Mouse (Mus musculus) activated CD4-positive, CD25-positive, alpha-beta regulatory T cell, adult 4 months (primary cell): Measurements from ENCODE around the gene Fam81a. TPM values are rescaled to one million over a fixed set of nuclear protein-coding genes. Genes with fewer than 3 reads are reported as not detected.

Experiments used
- ATAC-seq: one replicate; pipeline ENCODE4 v1.8.0; 2017
- polyA plus RNA-seq, 2 experiments: library from polyadenylated mRNA; unstranded; fragments of 100-300 nt; shearing (Covaris generic); gene quantifications; one replicate each; pipeline ENCODE4 v1.2.1; 2017

The Fam81a gene
- polyA plus RNA-seq, result 1 to 10 TPM in 1 of 2 experiments, under 1 TPM in 1; 0.52 to 1.5 TPM

- no peak for ATAC-seq
Measured at GRCm38 (mm10) chr9:70142460-70142859, at the start of gene Fam81a. Gene Fam81a, minus strand, starts transcription at chr9:70142560.

GRCm38 (mm10) chr9:70182639-70183038 is 40.3 kb upstream of the Fam81a start:
- ATAC-seq, result no peak

- ATAC-seq, result no peak
Measured at GRCm38 (mm10) chr9:70181719-70182118, 39.4 kb upstream of the Fam81a start.

GRCm38 (mm10) chr9:70176291-70176690 is 33.9 kb upstream of the Fam81a start:
- no peak for ATAC-seq

- no peak for ATAC-seq
Measured at GRCm38 (mm10) chr9:70174896-70175295, 32.5 kb upstream of the Fam81a start.

GRCm38 (mm10) chr9:70174291-70174848 is 32.0 kb upstream of the Fam81a start:
- no peak for ATAC-seq

GRCm38 (mm10) chr9:70168973-70169372 is 26.6 kb upstream of the Fam81a start:
- no peak for ATAC-seq

- ATAC-seq, result no peak
Measured at GRCm38 (mm10) chr9:70160071-70160470, 17.7 kb upstream of the Fam81a start.

GRCm38 (mm10) chr9:70147618-70148017 is 5.3 kb upstream of the Fam81a start:
- ATAC-seq, result no peak

- no peak for ATAC-seq
Measured at GRCm38 (mm10) chr9:70145426-70145825, 3.1 kb upstream of the Fam81a start.

GRCm38 (mm10) chr9:70143326-70143725 is 966 bp upstream of the Fam81a start:
- ATAC-seq, result no peak

- no peak for ATAC-seq
Measured at GRCm38 (mm10) chr9:70141885-70142326, 454 bp downstream of the Fam81a start.

- ATAC-seq, result peak; percentile 46
Measured at GRCm38 (mm10) chr9:70140871-70141796, 1.2 kb downstream of the Fam81a start.

GRCm38 (mm10) chr9:70140340-70140739 is 2.0 kb downstream of the Fam81a start:
- no peak for ATAC-seq

- no peak for ATAC-seq
Measured at GRCm38 (mm10) chr9:70139331-70139885, 3.0 kb downstream of the Fam81a start.

GRCm38 (mm10) chr9:70138511-70138910 is 3.8 kb downstream of the Fam81a start:
- no peak for ATAC-seq

- no peak for ATAC-seq
Measured at GRCm38 (mm10) chr9:70137991-70138390, 4.4 kb downstream of the Fam81a start.

GRCm38 (mm10) chr9:70135186-70135585 is 7.2 kb downstream of the Fam81a start:
- no peak for ATAC-seq

- no peak for ATAC-seq
Measured at GRCm38 (mm10) chr9:70134716-70135115, 7.6 kb downstream of the Fam81a start.

GRCm38 (mm10) chr9:70134215-70134614 is 8.1 kb downstream of the Fam81a start:
- no peak for ATAC-seq

GRCm38 (mm10) chr9:70130786-70131185 is 11.6 kb downstream of the Fam81a start:
- no peak for ATAC-seq

GRCm38 (mm10) chr9:70111869-70112286 is 30.5 kb downstream of the Fam81a start:
- no peak for ATAC-seq

GRCm38 (mm10) chr9:70110871-70111270 is 31.5 kb downstream of the Fam81a start:
- no peak for ATAC-seq

- no peak for ATAC-seq
Measured at GRCm38 (mm10) chr9:70109279-70109678, 33.1 kb downstream of the Fam81a start.
